Mouse (Mus musculus) liver, adult 2 months (tissue): ENCODE measurements around the gene Gm20661.

Experiments
- CTCF ChIP-seq: fragments of 200-500 bp; IDR thresholded peaks from 2 replicates; pipeline ENCODE4 v1.5.1; 2011; ENCODE audit warnings: low read depth, low read length, control low read depth
- POLR2A ChIP-seq: fragments of 200-500 bp; IDR thresholded peaks from 2 replicates; pipeline ENCODE4 v1.6.1; 2011; ENCODE audit warnings: low read length, control low read depth; ENCODE audit not compliant: insufficient read depth; ENCODE audit errors: extremely low read depth

- no peak for TF ChIP-seq CTCF
- no peak for TF ChIP-seq POLR2A
These were observed 37.9 kb downstream of the Gm20661 start for GRCm38 (mm10) chr9:108020741-108021140.
